Mouse (Mus musculus): ENCODE results near the gene Socs7. TPM values are rescaled to one million over a fixed set of nuclear protein-coding genes. Genes with fewer than 3 reads are reported as not detected.

Socs7 gene
- polyA plus RNA-seq, 1 experiment from 2014 or later: 2.1 TPM

- Histone ChIP-seq H3K9ac (ENCODE audit: low read depth, low read length) (0 out of 2 replicates have a peak overlapping the region, but pooled peaks have one; percentile 85), H3K27ac (ENCODE audit: low read length) (no peak overlapping the region), H3K4me3 (ENCODE audit: low read length) (peak overlapping the region; percentile 86; the same call in 1 of the 2 replicates), H3K4me2 (ENCODE audit: low read depth, low read length) (peak overlapping the region; percentile 96), H3K4me1 (ENCODE audit: control insufficient read depth, insufficient read depth, low read length) (peaks cover 17% of the 10 kb centered on the region), H3K9me3 (ENCODE audit: control insufficient read depth, low read length) (no peaks in the 10 kb centered on the region), H3K27me3 (replicated peaks; ENCODE audit: control insufficient read depth, insufficient read depth, low read length) (no peaks in the 10 kb centered on the region), H3K36me3 (ENCODE audit: control insufficient read depth, insufficient read depth, low read length) (no peaks in the 10 kb centered on the region; the same call in 1 of the 2 replicates)
- WGBS: 16% methylated on average over 5 of the region's 5 CpGs
- ATAC-seq: no peak
Observed at GRCm38 (mm10) chr11:97416637-97417035, 54.3 kb downstream of the Socs7 start.

DNA sequence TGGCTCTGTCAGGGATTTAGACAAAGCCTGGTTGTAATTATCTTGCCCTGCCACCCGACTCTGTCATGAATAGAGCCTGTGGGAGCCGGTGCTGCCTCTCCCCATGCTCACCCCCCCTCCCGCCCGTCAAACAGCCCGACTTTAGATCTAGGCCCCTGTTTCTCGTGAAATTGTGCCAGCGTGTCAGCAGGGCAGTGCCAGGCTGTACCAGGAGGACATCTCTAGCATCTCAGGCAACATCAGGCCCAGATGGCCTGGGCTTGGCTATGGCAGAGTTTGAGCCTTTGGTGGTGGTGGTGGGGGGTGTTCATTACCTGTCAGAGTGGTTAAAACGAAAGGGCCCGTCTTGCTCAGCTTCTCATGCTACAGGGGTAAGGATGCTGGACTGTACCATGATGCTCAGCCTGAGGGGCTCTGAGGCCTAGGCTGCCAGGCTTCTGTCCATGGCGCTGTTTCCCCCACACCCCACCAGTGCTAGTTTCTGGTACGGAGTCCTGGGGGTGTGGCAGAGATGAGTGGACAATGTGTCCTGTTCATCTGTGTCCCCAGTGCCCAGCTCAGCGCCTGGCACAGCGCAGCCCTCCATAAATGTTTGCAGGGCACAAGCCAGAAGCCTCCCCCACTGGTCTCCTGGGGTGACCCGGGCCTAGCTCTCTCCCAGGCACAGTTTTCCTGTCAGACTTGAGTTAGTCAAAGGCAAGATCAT is 56.6 kb downstream of the Socs7 start:
- WGBS: 80% methylated on average over 14 of the region's 14 CpGs

GRCm38 (mm10) chr11:97419540-97419900 is 57.2 kb downstream of the Socs7 start:
- H3K9me3 ChIP-seq (ENCODE audit: control insufficient read depth, low read length): no peaks in the 10 kb centered on the region
- H3K4me3 ChIP-seq (ENCODE audit: low read length): no peak overlapping the region
- H3K27ac ChIP-seq (ENCODE audit: low read length): no peak overlapping the region
- H3K36me3 ChIP-seq (ENCODE audit: control insufficient read depth, insufficient read depth, low read length): no peaks in the 10 kb centered on the region; the same call in 1 of the 2 replicates
- no peaks in the 10 kb centered on the region for H3K27me3 ChIP-seq (replicated peaks; ENCODE audit: control insufficient read depth, insufficient read depth, low read length)
- no peak for ATAC-seq
- no peak overlapping the region; the same call in 1 of the 2 replicates for H3K9ac ChIP-seq (ENCODE audit: low read depth, low read length)
- peaks cover 18% of the 10 kb centered on the region for H3K4me1 ChIP-seq (ENCODE audit: control insufficient read depth, insufficient read depth, low read length)
- WGBS: 66% methylated on average over 5 of the region's 5 CpGs
- H3K4me2 ChIP-seq (ENCODE audit: low read depth, low read length): no peak overlapping the region

More for the DNA sequence above, 56.6 kb downstream of the Socs7 start:
- Histone ChIP-seq H3K36me3 (ENCODE audit: control insufficient read depth, insufficient read depth, low read length) (no peaks in the 10 kb centered on the region; the same call in 1 of the 2 replicates), H3K9me3 (ENCODE audit: control insufficient read depth, low read length) (no peaks in the 10 kb centered on the region), H3K4me3 (ENCODE audit: low read length) (no peak overlapping the region), H3K27ac (ENCODE audit: low read length) (no peak overlapping the region), H3K27me3 (replicated peaks; ENCODE audit: control insufficient read depth, insufficient read depth, low read length) (no peaks in the 10 kb centered on the region), H3K9ac (ENCODE audit: low read depth, low read length) (no peak overlapping the region; the same call in none of the 2 replicates), H3K4me2 (ENCODE audit: low read depth, low read length) (no peak overlapping the region), H3K4me1 (ENCODE audit: control insufficient read depth, insufficient read depth, low read length) (peaks cover 14% of the 10 kb centered on the region)
- ATAC-seq: no peak

- WGBS: 61% methylated on average over 4 of the region's 4 CpGs
- peak overlapping the region; percentile 29; the same call in 1 of the 2 replicates for H3K27ac ChIP-seq (ENCODE audit: low read length)
- no peak overlapping the region for H3K4me3 ChIP-seq (ENCODE audit: low read length)
- peaks cover 11% of the 10 kb centered on the region for H3K4me1 ChIP-seq (ENCODE audit: control insufficient read depth, insufficient read depth, low read length)
- no peaks in the 10 kb centered on the region; the same call in 1 of the 2 replicates for H3K36me3 ChIP-seq (ENCODE audit: control insufficient read depth, insufficient read depth, low read length)
- ATAC-seq: no peak
- no peaks in the 10 kb centered on the region for H3K27me3 ChIP-seq (replicated peaks; ENCODE audit: control insufficient read depth, insufficient read depth, low read length)
- H3K9ac ChIP-seq (ENCODE audit: low read depth, low read length): 0 out of 2 replicates have a peak overlapping the region, but pooled peaks have one; percentile 31
- H3K9me3 ChIP-seq (ENCODE audit: control insufficient read depth, low read length): no peaks in the 10 kb centered on the region
- no peak overlapping the region for H3K4me2 ChIP-seq (ENCODE audit: low read depth, low read length)
Observed at GRCm38 (mm10) chr11:97422507-97422906, 60.2 kb downstream of the Socs7 start.

- H3K27ac ChIP-seq (ENCODE audit: low read length): peak overlapping the region; percentile 35
- H3K36me3 ChIP-seq (ENCODE audit: control insufficient read depth, insufficient read depth, low read length): no peaks in the 10 kb centered on the region; the same call in 1 of the 2 replicates
- ATAC-seq: peak; percentile 69
- no peaks in the 10 kb centered on the region for H3K27me3 ChIP-seq (replicated peaks; ENCODE audit: control insufficient read depth, insufficient read depth, low read length)
- no peaks in the 10 kb centered on the region for H3K9me3 ChIP-seq (ENCODE audit: control insufficient read depth, low read length)
- H3K9ac ChIP-seq (ENCODE audit: low read depth, low read length): no peak overlapping the region; the same call in 1 of the 2 replicates
- 61% methylated on average over 5 of the region's 5 CpGs for WGBS
- H3K4me1 ChIP-seq (ENCODE audit: control insufficient read depth, insufficient read depth, low read length): peaks cover 25% of the 10 kb centered on the region
- H3K4me2 ChIP-seq (ENCODE audit: low read depth, low read length): peak overlapping the region; percentile 10; the same call in 1 of the 2 replicates
- H3K4me3 ChIP-seq (ENCODE audit: low read length): no peak overlapping the region
Observed at GRCm38 (mm10) chr11:97424092-97424692, 61.8 kb downstream of the Socs7 start.

GRCm38 (mm10) chr11:97424802-97425201 is 62.5 kb downstream of the Socs7 start:
- Histone ChIP-seq H3K27me3 (replicated peaks; ENCODE audit: control insufficient read depth, insufficient read depth, low read length) (no peaks in the 10 kb centered on the region), H3K4me1 (ENCODE audit: control insufficient read depth, insufficient read depth, low read length) (peaks cover 25% of the 10 kb centered on the region), H3K36me3 (ENCODE audit: control insufficient read depth, insufficient read depth, low read length) (no peaks in the 10 kb centered on the region; the same call in 1 of the 2 replicates), H3K9ac (ENCODE audit: low read depth, low read length) (no peak overlapping the region), H3K27ac (ENCODE audit: low read length) (peak overlapping the region; percentile 35; the same call in 1 of the 2 replicates), H3K9me3 (ENCODE audit: control insufficient read depth, low read length) (no peaks in the 10 kb centered on the region), H3K4me3 (ENCODE audit: low read length) (no peak overlapping the region), H3K4me2 (ENCODE audit: low read depth, low read length) (no peak overlapping the region)
- ATAC-seq: no peak
- WGBS: 36% methylated on average over 3 of the region's 3 CpGs

GRCm38 (mm10) chr11:97427794-97428725 is 65.7 kb downstream of the Socs7 start:
- H3K9me3 ChIP-seq (ENCODE audit: control insufficient read depth, low read length): no peaks in the 10 kb centered on the region
- ATAC-seq: peak; percentile 88
- no peaks in the 10 kb centered on the region for H3K27me3 ChIP-seq (replicated peaks; ENCODE audit: control insufficient read depth, insufficient read depth, low read length)
- peak overlapping the region; percentile 71 for H3K4me2 ChIP-seq (ENCODE audit: low read depth, low read length)
- H3K4me1 ChIP-seq (ENCODE audit: control insufficient read depth, insufficient read depth, low read length): peaks cover 25% of the 10 kb centered on the region
- H3K27ac ChIP-seq (ENCODE audit: low read length): peak overlapping the region; percentile 66
- WGBS: 2% methylated on average over 32 of the region's 32 CpGs
- no peaks in the 10 kb centered on the region for H3K36me3 ChIP-seq (ENCODE audit: control insufficient read depth, insufficient read depth, low read length)
- peak overlapping the region; percentile 38 for H3K4me3 ChIP-seq (ENCODE audit: low read length)
- peak overlapping the region; percentile 53; the same call in 1 of the 2 replicates for H3K9ac ChIP-seq (ENCODE audit: low read depth, low read length)

- Histone ChIP-seq H3K4me2 (ENCODE audit: low read depth, low read length) (peak overlapping the region; percentile 71), H3K9me3 (ENCODE audit: control insufficient read depth, low read length) (no peaks in the 10 kb centered on the region), H3K27me3 (replicated peaks; ENCODE audit: control insufficient read depth, insufficient read depth, low read length) (no peaks in the 10 kb centered on the region), H3K27ac (ENCODE audit: low read length) (peak overlapping the region; percentile 66), H3K4me1 (ENCODE audit: control insufficient read depth, insufficient read depth, low read length) (peaks cover 25% of the 10 kb centered on the region), H3K36me3 (ENCODE audit: control insufficient read depth, insufficient read depth, low read length) (no peaks in the 10 kb centered on the region), H3K4me3 (ENCODE audit: low read length) (peak overlapping the region; percentile 38), H3K9ac (ENCODE audit: low read depth, low read length) (peak overlapping the region; percentile 32; the same call in 1 of the 2 replicates)
- ATAC-seq: no peak
- WGBS: 48% methylated on average over 4 of the region's 4 CpGs
Observed at GRCm38 (mm10) chr11:97428726-97429077, 66.4 kb downstream of the Socs7 start.

DNA sequence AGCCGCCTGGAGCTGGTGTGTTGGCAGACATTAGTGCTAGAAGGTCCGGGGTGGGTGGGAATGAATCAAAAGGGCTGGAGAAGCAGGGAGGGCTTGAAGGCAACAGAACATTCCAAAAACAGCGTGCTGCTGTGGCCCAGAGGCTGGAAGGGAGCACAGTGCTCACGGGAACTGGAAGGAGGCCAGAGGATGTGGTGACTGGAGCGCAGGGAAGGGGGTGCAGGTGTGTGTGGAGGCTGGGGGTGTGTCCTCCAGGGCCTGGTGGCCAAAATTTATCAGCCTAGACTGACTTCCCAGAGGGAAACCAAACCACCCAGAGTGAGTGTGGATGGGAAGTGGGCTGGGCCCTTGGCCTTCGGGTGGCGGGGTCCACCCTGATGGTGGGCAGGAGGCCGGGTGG is 67.3 kb downstream of the Socs7 start:
- no peak overlapping the region for H3K27ac ChIP-seq (ENCODE audit: low read length)
- H3K4me2 ChIP-seq (ENCODE audit: low read depth, low read length): no peak overlapping the region
- no peaks in the 10 kb centered on the region for H3K27me3 ChIP-seq (replicated peaks; ENCODE audit: control insufficient read depth, insufficient read depth, low read length)
- H3K4me1 ChIP-seq (ENCODE audit: control insufficient read depth, insufficient read depth, low read length): peaks cover 19% of the 10 kb centered on the region
- H3K36me3 ChIP-seq (ENCODE audit: control insufficient read depth, insufficient read depth, low read length): no peaks in the 10 kb centered on the region
- 72% methylated on average over 8 of the region's 8 CpGs for WGBS
- ATAC-seq: no peak
- H3K9me3 ChIP-seq (ENCODE audit: control insufficient read depth, low read length): no peaks in the 10 kb centered on the region
- no peak overlapping the region for H3K9ac ChIP-seq (ENCODE audit: low read depth, low read length)
- H3K4me3 ChIP-seq (ENCODE audit: low read length): no peak overlapping the region

All from intestine, embryonic 16.5 days (tissue).